Mouse (Mus musculus): ENCODE measurements around the gene Synpo2.

DNA sequence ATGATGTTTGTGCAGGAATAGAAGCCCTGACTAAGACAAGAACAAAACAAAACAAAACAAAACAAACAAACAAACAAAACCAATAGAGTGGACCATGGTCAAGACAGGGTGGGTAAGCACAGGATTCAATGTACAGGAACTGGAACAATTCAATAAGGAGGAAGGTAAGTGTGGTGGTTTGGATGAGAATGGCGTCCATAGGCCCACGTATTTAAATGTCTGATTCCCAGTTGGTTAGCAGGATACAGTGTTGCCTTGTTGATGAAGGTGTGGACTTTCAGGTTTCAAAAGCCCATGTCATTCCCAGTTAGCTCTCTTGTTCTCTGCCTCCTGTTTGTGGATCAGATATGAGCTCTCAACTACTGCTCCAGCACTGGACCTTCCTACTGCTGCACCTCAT, 140.8 kb downstream of the Synpo2 start:
- TF ChIP-seq ZC3H11A (IDR thresholded peaks at IDR 0.05; ENCODE audit: borderline replicate concordance, low read depth, low read length) (no peak), HCFC1 (IDR thresholded peaks at IDR 0.05; ENCODE audit: borderline replicate concordance, insufficient read depth, low read length) (no peak)
